Mouse (Mus musculus) heart, adult 2 months (tissue): ENCODE measurements around the gene Bcar3.

Experiments used
- CTCF ChIP-seq: fragments of 200-600 bp; IDR thresholded peaks from 2 replicates; pipeline ENCODE4 v1.8.1; 2022; ENCODE audit warnings: antibody characterized with exemption, mild to moderate bottlenecking, moderate library complexity
- POLR2A ChIP-seq: fragments of 200-500 bp; IDR thresholded peaks from 2 replicates; pipeline ENCODE4 v1.6.1; 2011; ENCODE audit warnings: mild to moderate bottlenecking, low read depth, low read length, control low read depth; ENCODE audit not compliant: insufficient read depth

- no peak for TF ChIP-seq CTCF
- no peak for TF ChIP-seq POLR2A
These were observed 46.2 kb upstream of the Bcar3 start for GRCm38 (mm10) chr3:122247768-122248100.
